Mouse (Mus musculus) ES-Bruce4 (cell line): ENCODE measurements at regions not wholly inside any gene's neighbourhood (a gene's known extent, or its start where the extent isn't known, plus 50 kb on each side); places are given as distances from the start of the nearest gene placed in this dataset.

Source experiments
- CTCF ChIP-seq: IDR thresholded peaks from one replicate; pipeline ENCODE4 v1.8.1; 2011; ENCODE audit warnings: low read depth, low read length
- POLR2A ChIP-seq: IDR thresholded peaks from one replicate; pipeline ENCODE4 v1.8.1; 2011; ENCODE audit warnings: low read length; ENCODE audit not compliant: insufficient read depth

GRCm38 (mm10) chr13:5767202-5767601 lies 94.1 kb upstream of the Klf6 start:
- TF ChIP-seq POLR2A (no peak), CTCF (no peak)
